Mouse (Mus musculus): ENCODE measurements around the gene Ccdc124. TPM values are rescaled to one million over a fixed set of nuclear protein-coding genes. Genes with fewer than 3 reads are reported as not detected.

The Ccdc124 gene
- polyA plus RNA-seq, 1 experiment from 2014 or later, result 143 TPM

Small RNAs within 50 kb of the gene (microRNA-seq; reads per million reads assigned to microRNA genes)
- not detected for gene Mir7067

Other genes starting within 250 kb of the Ccdc124 start
- gene Gdf15, start 241.5 kb downstream of the Ccdc124 start, polyA plus RNA-seq (2016; fragmentation: Nextera tagmentation; extraction: Ambion mirVana), result 0.43 and 1.6 TPM in 2 replicates
- gene Pgpep1, start 213.5 kb downstream of the Ccdc124 start, polyA plus RNA-seq (2016; fragmentation: Nextera tagmentation; extraction: Ambion mirVana), result 38.0 and 42.0 TPM in 2 replicates
- gene Lsm4, start 200.7 kb downstream of the Ccdc124 start, polyA plus RNA-seq (2016; fragmentation: Nextera tagmentation; extraction: Ambion mirVana), result 344 and 410 TPM in 2 replicates
- 76.3 and 116 TPM in 2 replicates for gene Jund, start 175.0 kb downstream of the Ccdc124 start, polyA plus RNA-seq (2016; fragmentation: Nextera tagmentation; extraction: Ambion mirVana)
- not detected in 2 replicates for gene Iqcn, start 170.5 kb downstream of the Ccdc124 start, polyA plus RNA-seq (2016; fragmentation: Nextera tagmentation; extraction: Ambion mirVana)
- not detected in 2 replicates for gene Gm3336, start 155.4 kb downstream of the Ccdc124 start, polyA plus RNA-seq (2016; fragmentation: Nextera tagmentation; extraction: Ambion mirVana)
- gene Pde4c, start 150.2 kb downstream of the Ccdc124 start, polyA plus RNA-seq (2016; fragmentation: Nextera tagmentation; extraction: Ambion mirVana), result 0.45 and 0.48 TPM in 2 replicates
- 11.2 and 14.2 TPM in 2 replicates for gene Rab3a, start 119.3 kb downstream of the Ccdc124 start, polyA plus RNA-seq (2016; fragmentation: Nextera tagmentation; extraction: Ambion mirVana)
- gene Mpv17l2, start 113.0 kb downstream of the Ccdc124 start, polyA plus RNA-seq (2016; fragmentation: Nextera tagmentation; extraction: Ambion mirVana), result 39.0 and 44.6 TPM in 2 replicates
- gene Pik3r2, start 97.2 kb downstream of the Ccdc124 start, polyA plus RNA-seq (2016; fragmentation: Nextera tagmentation; extraction: Ambion mirVana), result 40.6 and 43.5 TPM in 2 replicates
- gene Mast3, start 68.9 kb downstream of the Ccdc124 start, polyA plus RNA-seq (2016; fragmentation: Nextera tagmentation; extraction: Ambion mirVana), result 7.9 and 9.3 TPM in 2 replicates
- gene Il12rb1, start 65.5 kb downstream of the Ccdc124 start, polyA plus RNA-seq (2016; fragmentation: Nextera tagmentation; extraction: Ambion mirVana), result 0.12 TPM in 1 of 2 replicates, not detected in the other
- 3.7 and 3.8 TPM in 2 replicates for gene Arrdc2, start 34.2 kb downstream of the Ccdc124 start, polyA plus RNA-seq (2016; fragmentation: Nextera tagmentation; extraction: Ambion mirVana)
- 1.1 and 1.6 TPM in 2 replicates for gene Kcnn1, start 10.7 kb downstream of the Ccdc124 start, polyA plus RNA-seq (2016; fragmentation: Nextera tagmentation; extraction: Ambion mirVana)
- 0.07 and 0.29 TPM in 2 replicates for gene Slc5a5, start 18.8 kb upstream of the Ccdc124 start, polyA plus RNA-seq (2016; fragmentation: Nextera tagmentation; extraction: Ambion mirVana)
- gene Rpl18a, start 23.5 kb upstream of the Ccdc124 start, polyA plus RNA-seq (2016; fragmentation: Nextera tagmentation; extraction: Ambion mirVana), result 2,378 and 2,634 TPM in 2 replicates
- gene Map1s, start 32.0 kb upstream of the Ccdc124 start, polyA plus RNA-seq (2016; fragmentation: Nextera tagmentation; extraction: Ambion mirVana), result 49.6 and 58.4 TPM in 2 replicates

All from heart, embryonic 10.5 days (tissue).